Mouse (Mus musculus): ENCODE measurements around the gene Txndc16. TPM values are rescaled to one million over a fixed set of nuclear protein-coding genes. Genes with fewer than 3 reads are reported as not detected.

The Txndc16 gene
- total and polyA plus RNA-seq, 3 experiments, result 0.08 to 0.24 TPM; not detected in 1

DNA sequence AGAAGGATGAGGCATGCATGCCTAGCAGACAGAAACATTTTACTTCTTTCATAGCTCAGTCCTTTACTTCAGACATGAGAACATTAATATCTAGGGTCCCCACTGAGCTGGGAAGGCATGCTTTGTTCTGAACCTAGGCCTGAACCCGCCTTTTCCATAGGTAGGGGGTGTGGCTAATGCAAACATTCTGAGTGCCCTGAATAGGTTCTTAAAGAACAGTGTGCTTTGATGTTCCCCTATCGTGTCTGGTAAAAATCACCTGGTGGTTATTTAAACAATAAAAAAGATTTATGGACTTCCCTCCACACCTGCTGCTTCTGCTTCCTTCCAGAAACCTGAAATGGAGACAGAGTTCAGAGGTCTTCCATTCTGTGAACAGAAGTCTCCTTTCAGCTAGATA lies 40.9 kb downstream of the Txndc16 start:
- Histone ChIP-seq H3K4me3 (ENCODE audit: control insufficient read depth in 1 of 2, insufficient read depth in 1 of 2, low read depth in 2 of 2, low read length in 2 of 2) (no peak overlapping the region), H3K36me3 (ENCODE audit: control insufficient read depth in 1 of 2, insufficient read depth in 2 of 2, low read length in 2 of 2) (no peaks in the 10 kb centered on the region), H3K9ac (ENCODE audit: control insufficient read depth, low read depth, low read length, poor library complexity, severe bottlenecking) (no peak overlapping the region), H3K4me1 (ENCODE audit: control insufficient read depth in 1 of 2, insufficient read depth in 2 of 2, low read length in 2 of 2) (no peaks in the 10 kb centered on the region), H3K27me3 (ENCODE audit: control insufficient read depth in 1 of 2, insufficient read depth in 2 of 2, low read length in 2 of 2) (no peaks in the 10 kb centered on the region; a peak in 3 of 4 replicates), H3K79me2 (ENCODE audit: control insufficient read depth, insufficient read depth, low read length, poor library complexity) (no peaks in the 10 kb centered on the region), H3K9me3 (replicated peaks; ENCODE audit: insufficient read depth, low read length) (no peaks in the 10 kb centered on the region), H3K27ac (ENCODE audit: control insufficient read depth, low read depth, low read length) (no peak overlapping the region)
- DNase-seq (ENCODE audit: low read depth, low spot score), result no peak
- TF ChIP-seq ZNF384 (IDR thresholded peaks at IDR 0.05; ENCODE audit: low read depth, low read length) (no peak), GABPA (IDR thresholded peaks at IDR 0.05; ENCODE audit: low read depth, low read length) (no peak), ZKSCAN1 (IDR thresholded peaks at IDR 0.05; ENCODE audit: low read depth, low read length) (no peak), MYB (IDR thresholded peaks at IDR 0.05; ENCODE audit: low read depth, low read length) (no peak), HCFC1 (IDR thresholded peaks at IDR 0.05; ENCODE audit: low read depth, low read length) (no peak), TBP (IDR thresholded peaks at IDR 0.05; ENCODE audit: low read depth, low read length) (no peak), JUND (IDR thresholded peaks at IDR 0.05; ENCODE audit: low read depth, low read length) (no peak)

DNA sequence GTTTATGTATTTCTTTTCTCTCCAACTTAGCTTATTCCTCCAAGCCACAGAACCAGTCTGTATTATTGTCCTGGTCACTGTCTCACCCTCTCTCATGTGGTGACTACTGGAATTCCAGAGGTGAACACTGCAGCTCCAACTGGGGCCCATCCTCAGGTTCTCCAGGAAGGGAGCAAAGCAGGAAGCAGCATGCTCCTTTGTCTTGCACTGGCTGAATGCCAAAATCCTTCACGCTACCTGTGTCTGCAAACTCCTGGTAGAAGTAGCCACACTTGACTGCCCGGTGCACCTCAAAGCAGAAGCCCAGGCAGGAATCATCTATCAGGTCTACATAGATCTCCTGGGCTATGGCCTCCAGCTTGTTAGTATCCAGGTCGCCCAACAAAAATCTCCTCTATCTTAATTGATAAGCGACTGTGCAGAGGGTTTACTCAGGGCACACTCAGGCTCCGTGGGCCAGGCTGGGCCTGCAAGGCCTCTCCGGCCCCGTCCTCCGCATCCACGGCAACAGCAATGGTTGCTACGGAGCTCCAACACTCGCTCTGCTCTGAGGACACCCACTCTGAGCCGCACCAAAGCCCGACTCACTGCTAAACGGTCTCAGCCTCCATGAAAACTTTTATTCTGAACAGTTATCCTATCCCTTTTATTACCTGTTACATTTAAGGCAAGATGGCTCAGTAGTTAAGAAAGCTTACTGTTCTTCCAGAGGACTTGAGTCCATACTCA lies 45.0 kb downstream of the Txndc16 start:
- Histone ChIP-seq H3K27ac (ENCODE audit: control insufficient read depth, low read depth, low read length) (no peak overlapping the region), H3K27me3 (ENCODE audit: control insufficient read depth in 1 of 2, insufficient read depth in 2 of 2, low read length in 2 of 2) (no peaks in the 10 kb centered on the region), H3K9me3 (replicated peaks; ENCODE audit: insufficient read depth, low read length) (no peaks in the 10 kb centered on the region), H3K9ac (ENCODE audit: control insufficient read depth, low read depth, low read length, poor library complexity, severe bottlenecking) (no peak overlapping the region), H3K4me1 (ENCODE audit: control insufficient read depth in 1 of 2, insufficient read depth in 2 of 2, low read length in 2 of 2) (no peaks in the 10 kb centered on the region), H3K36me3 (ENCODE audit: control insufficient read depth in 1 of 2, insufficient read depth in 2 of 2, low read length in 2 of 2) (no peaks in the 10 kb centered on the region), H3K79me2 (ENCODE audit: control insufficient read depth, insufficient read depth, low read length, poor library complexity) (no peaks in the 10 kb centered on the region), H3K4me3 (ENCODE audit: control insufficient read depth in 1 of 2, insufficient read depth in 1 of 2, low read depth in 2 of 2, low read length in 2 of 2) (no peak overlapping the region)
- DNase-seq (ENCODE audit: low read depth, low spot score), result no peak
- TF ChIP-seq USF1 (IDR thresholded peaks at IDR 0.05; ENCODE audit: low read depth, low read length), result no peak
- TF ChIP-seq POLR2AphosphoS5 (IDR thresholded peaks at IDR 0.05; ENCODE audit: borderline replicate concordance, low read depth, low read length), result no peak
- TF ChIP-seq CTCF (IDR thresholded peaks at IDR 0.05 in 2 of 3, conservative IDR thresholded peaks at IDR 0.05 in 1 of 3; ENCODE audit: control insufficient read depth in 1 of 3, insufficient read depth in 1 of 3, low read depth in 2 of 3, low read length in 3 of 3, poor library complexity in 1 of 3, severe bottlenecking in 1 of 3), result no peak
- no peak for TF ChIP-seq SMC3 (IDR thresholded peaks at IDR 0.05; ENCODE audit: low read depth, low read length)

DNA sequence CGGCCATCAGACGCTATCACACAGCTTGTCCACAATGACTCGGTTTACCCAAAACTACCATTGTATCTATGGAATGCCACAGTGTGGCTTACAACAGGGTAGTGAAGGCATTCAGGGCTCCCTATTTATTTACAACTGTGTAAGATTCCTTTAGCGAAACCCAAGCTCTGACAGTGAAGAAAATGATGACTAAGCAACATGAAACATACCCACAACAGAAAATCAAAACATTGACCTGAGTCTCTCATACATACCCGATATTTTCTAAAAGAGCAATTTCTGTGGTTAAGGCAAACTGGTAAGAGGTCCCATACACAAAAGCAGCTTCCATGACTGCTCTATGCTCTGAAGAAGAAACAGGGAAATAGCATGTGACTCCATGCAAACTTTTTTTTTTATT lies 47.9 kb downstream of the Txndc16 start:
- no peaks in the 10 kb centered on the region for H3K36me3 ChIP-seq (ENCODE audit: control insufficient read depth in 1 of 2, insufficient read depth in 2 of 2, low read length in 2 of 2)
- no peak overlapping the region for H3K4me3 ChIP-seq (ENCODE audit: control insufficient read depth in 1 of 2, insufficient read depth in 1 of 2, low read depth in 2 of 2, low read length in 2 of 2)
- TF ChIP-seq BHLHE40 (IDR thresholded peaks at IDR 0.05; ENCODE audit: borderline replicate concordance, low read depth, low read length) (no peak), JUND (IDR thresholded peaks at IDR 0.05; ENCODE audit: low read depth, low read length) (no peak), SMC3 (IDR thresholded peaks at IDR 0.05; ENCODE audit: low read depth, low read length) (no peak), NRF1 (IDR thresholded peaks at IDR 0.05; ENCODE audit: insufficient read depth, low read depth, low read length, poor library complexity, severe bottlenecking) (no peak), POLR2AphosphoS2 (IDR thresholded peaks at IDR 0.05; ENCODE audit: low read length) (no peak), MAX (IDR thresholded peaks at IDR 0.05; ENCODE audit: low read length) (no peak), ETS1 (IDR thresholded peaks at IDR 0.05; ENCODE audit: low read depth, low read length) (no peak), E2F4 (IDR thresholded peaks at IDR 0.05; ENCODE audit: borderline replicate concordance, low read depth, low read length) (no peak), HCFC1 (IDR thresholded peaks at IDR 0.05; ENCODE audit: low read depth, low read length) (no peak), GATA1 (IDR thresholded peaks at IDR 0.05; ENCODE audit: low read depth, low read length) (no peak), MEF2A (IDR thresholded peaks at IDR 0.05; ENCODE audit: extremely low read depth, insufficient replicate concordance, low read depth, low read length, poor library complexity, severe bottlenecking) (no peak), CHD1 (IDR thresholded peaks at IDR 0.05; ENCODE audit: low read depth, low read length) (no peak), MAZ (IDR thresholded peaks at IDR 0.05; ENCODE audit: low read depth, low read length) (no peak), ZNF384 (IDR thresholded peaks at IDR 0.05; ENCODE audit: low read depth, low read length) (no peak)
- H3K79me2 ChIP-seq (ENCODE audit: control insufficient read depth, insufficient read depth, low read length, poor library complexity), result no peaks in the 10 kb centered on the region
- DNase-seq (ENCODE audit: low read depth, low spot score), result no peak
- no peaks in the 10 kb centered on the region for H3K9me3 ChIP-seq (replicated peaks; ENCODE audit: insufficient read depth, low read length)
- peaks cover 0 to 2% of the 10 kb centered on the region in 2 experiments; a peak in 1 of 4 replicates for H3K27me3 ChIP-seq (ENCODE audit: control insufficient read depth in 1 of 2, insufficient read depth in 2 of 2, low read length in 2 of 2)
- no peak overlapping the region for H3K9ac ChIP-seq (ENCODE audit: control insufficient read depth, low read depth, low read length, poor library complexity, severe bottlenecking)
- no peak overlapping the region for H3K27ac ChIP-seq (ENCODE audit: control insufficient read depth, low read depth, low read length)
- no peaks in the 10 kb centered on the region for H3K4me1 ChIP-seq (ENCODE audit: control insufficient read depth in 1 of 2, insufficient read depth in 2 of 2, low read length in 2 of 2)
